Mouse (Mus musculus) liver, postnatal 0 days (tissue): ENCODE measurements around the gene Caskin1. TPM values are rescaled to one million over a fixed set of nuclear protein-coding genes. Genes with fewer than 3 reads are reported as not detected.
A peak's percentile ranks its signal among the peaks of the same experiment; 100 is the strongest.

Experiments
- ATAC-seq: fragments of 200-750 bp; cut with Nextera tagmentation; 2 replicates; pipeline ENCODE4 v1.8.0; 2017; ENCODE audit warnings: mild to moderate bottlenecking, moderate library complexity
- DNase-seq: peaks from one replicate; pipeline ENCODE4 v3.0.0-alpha.2; 2016
- H3K27ac ChIP-seq: fragments of 300-500 bp; sonication (generic); 2 replicates; pipeline ENCODE4 v1.5.1; 2014; ENCODE audit warnings: antibody characterized with exemption, moderate library complexity, mild to moderate bottlenecking, low read depth
- H3K27me3 ChIP-seq: fragments of 300-500 bp; sonication (generic); 2 replicates; pipeline ENCODE4 v1.6.1; 2014; ENCODE audit warnings: low read length, control low read depth, mixed read lengths; ENCODE audit not compliant: insufficient read depth
- H3K36me3 ChIP-seq: fragments of 300-500 bp; sonication (generic); replicated peaks from 2 replicates; pipeline ENCODE4 v1.6.1; 2014; ENCODE audit warnings: mild to moderate bottlenecking, control low read depth, low read length, moderate library complexity, mixed read lengths; ENCODE audit not compliant: insufficient read depth
- H3K4me1 ChIP-seq: fragments of 300-500 bp; sonication (generic); 2 replicates; pipeline ENCODE4 v1.6.1; 2014; ENCODE audit warnings: antibody characterized with exemption, mild to moderate bottlenecking, control low read depth; ENCODE audit not compliant: insufficient read depth
- H3K4me2 ChIP-seq: fragments of 300-500 bp; sonication (generic); 2 replicates; pipeline ENCODE4 v1.6.1; 2014; ENCODE audit warnings: low read depth, mild to moderate bottlenecking, low read length, moderate library complexity, mixed read lengths
- H3K4me3 ChIP-seq: fragments of 300-500 bp; sonication (generic); 2 replicates; pipeline ENCODE4 v1.5.1; 2014; ENCODE audit warnings: low read depth, low read length
- H3K9ac ChIP-seq: fragments of 300-500 bp; sonication (generic); replicated peaks from 2 replicates; pipeline ENCODE4 v1.6.1; 2014; ENCODE audit warnings: mild to moderate bottlenecking, moderate library complexity
- H3K9me3 ChIP-seq: fragments of 300-500 bp; sonication (generic); 2 replicates; pipeline ENCODE4 v1.6.1; 2016; ENCODE audit warnings: mild to moderate bottlenecking, control low read depth, low read length, mixed read lengths
- CTCF ChIP-seq: sonication (generic); IDR thresholded peaks from 2 replicates; pipeline ENCODE4 v1.5.1; 2016; ENCODE audit warnings: antibody characterized with exemption, low read depth
- EP300 ChIP-seq: IDR thresholded peaks from 2 replicates; pipeline ENCODE4 v1.6.1; 2016; ENCODE audit warnings: antibody characterized with exemption, low read depth, mild to moderate bottlenecking
- WGBS: fragments of 180-500 bp; shearing (Covaris S2); extraction: QIAGEN DNeasy Blood & Tissue Kit; methylation state at CpG from one replicate; pipeline ENCODE4 v1.1.7; 2014; ENCODE audit not compliant: insufficient replicate concordance; 5-methylcytosine and 5-hydroxymethylcytosine counted together
- polyA plus RNA-seq: library from polyadenylated mRNA; unstranded; fragments of >200 nt; fragmentation: Nextera tagmentation; extraction: Ambion mirVana; gene quantifications from 2 replicates; pipeline ENCODE4 v1.2.1, GENCODE M21; 2015

Caskin1 gene
- polyA plus RNA-seq: not detected in 2 replicates

- Histone ChIP-seq H3K9ac (peak within 1 kb of the TSS; percentile 1; the same call in 1 of the 2 replicates), H3K27ac (no peak within 1 kb of the TSS), H3K9me3 (no peaks in the 10 kb centered on the region), H3K27me3 (peaks cover 38% of the 10 kb centered on the region), H3K36me3 (no peaks in the 10 kb centered on the region), H3K4me3 (peak within 1 kb of the TSS; percentile 57), H3K4me1 (peaks cover 10% of the 10 kb centered on the region), H3K4me2 (peak within 1 kb of the TSS; percentile 81)
- ATAC-seq (peak; percentile 27; the same call in 1 of the 2 replicates), DNase-seq (no peak)
- 2% methylated on average over 39 of the region's 45 CpGs for WGBS
- TF ChIP-seq EP300 (no peak), CTCF (no peak)
These were observed at the start of gene Caskin1 for GRCm38 (mm10) chr17:24488186-24488661. Gene Caskin1, plus strand, starts transcription at chr17:24488601.

- H3K27ac ChIP-seq: no peak overlapping the region
- H3K36me3 ChIP-seq: peaks cover 48% of the 10 kb centered on the region
- DNase-seq (no peak), ATAC-seq (no peak)
- H3K4me1 ChIP-seq: no peaks in the 10 kb centered on the region
- H3K27me3 ChIP-seq: no peaks in the 10 kb centered on the region
- no peaks in the 10 kb centered on the region for H3K9me3 ChIP-seq
- 84% methylated on average over 8 of the region's 8 CpGs for WGBS
- H3K4me2 ChIP-seq: no peak overlapping the region
- TF ChIP-seq EP300: no peak
- no peak for TF ChIP-seq CTCF
- no peak overlapping the region for H3K4me3 ChIP-seq
- H3K9ac ChIP-seq: no peak overlapping the region
These were observed 48.0 kb upstream of the Caskin1 start for GRCm38 (mm10) chr17:24440377-24440776.

- H3K9ac ChIP-seq: no peak overlapping the region
- no peaks in the 10 kb centered on the region for H3K27me3 ChIP-seq
- H3K36me3 ChIP-seq: peaks cover 47% of the 10 kb centered on the region
- peak; percentile 57 for TF ChIP-seq CTCF
- TF ChIP-seq EP300: no peak
- no peaks in the 10 kb centered on the region for H3K4me1 ChIP-seq
- 65% methylated on average over 2 of the region's 2 CpGs for WGBS
- no peak overlapping the region for H3K4me3 ChIP-seq
- no peak overlapping the region for H3K27ac ChIP-seq
- no peak overlapping the region for H3K4me2 ChIP-seq
- no peaks in the 10 kb centered on the region for H3K9me3 ChIP-seq
- ATAC-seq (no peak), DNase-seq (no peak)
These were observed 47.3 kb upstream of the Caskin1 start for GRCm38 (mm10) chr17:24441148-24441547.

- Histone ChIP-seq H3K27me3 (no peaks in the 10 kb centered on the region), H3K9me3 (no peaks in the 10 kb centered on the region), H3K9ac (no peak overlapping the region), H3K4me3 (no peak overlapping the region), H3K27ac (no peak overlapping the region), H3K4me1 (no peaks in the 10 kb centered on the region), H3K4me2 (no peak overlapping the region), H3K36me3 (peaks cover 54% of the 10 kb centered on the region)
- ATAC-seq (no peak), DNase-seq (no peak)
- no peak for TF ChIP-seq CTCF
- 88% methylated on average over 14 of the region's 14 CpGs for WGBS
These were observed 46.3 kb upstream of the Caskin1 start for GRCm38 (mm10) chr17:24442107-24442506.

GRCm38 (mm10) chr17:24442632-24443155 lies 45.7 kb upstream of the Caskin1 start, which contains the start of gene Dnase1l2:
Gene Dnase1l2, minus strand, starts transcription at chr17:24443105.
- ATAC-seq: no peak
- TF ChIP-seq EP300 (no peak), CTCF (no peak)
- no peak within 1 kb of the TSS for H3K4me3 ChIP-seq
- DNase-seq: no peak
- H3K27ac ChIP-seq: no peak within 1 kb of the TSS
- no peaks in the 10 kb centered on the region for H3K27me3 ChIP-seq
- no peaks in the 10 kb centered on the region for H3K9me3 ChIP-seq
- H3K36me3 ChIP-seq: peaks cover 53% of the 10 kb centered on the region
- WGBS: 79% methylated on average over 7 of the region's 7 CpGs
- no peak within 1 kb of the TSS for H3K9ac ChIP-seq
- no peak within 1 kb of the TSS for H3K4me2 ChIP-seq
- no peaks in the 10 kb centered on the region for H3K4me1 ChIP-seq

GRCm38 (mm10) chr17:24443409-24443808 lies 45.0 kb upstream of the Caskin1 start:
- H3K4me1 ChIP-seq: no peaks in the 10 kb centered on the region
- ATAC-seq: no peak
- WGBS: 90% methylated on average over 4 of the region's 4 CpGs
- H3K36me3 ChIP-seq: peaks cover 54% of the 10 kb centered on the region
- H3K4me3 ChIP-seq: no peak overlapping the region
- no peak overlapping the region for H3K9ac ChIP-seq
- no peaks in the 10 kb centered on the region for H3K9me3 ChIP-seq
- no peak for TF ChIP-seq CTCF
- DNase-seq: no peak
- no peaks in the 10 kb centered on the region for H3K27me3 ChIP-seq
- H3K27ac ChIP-seq: no peak overlapping the region
- no peak overlapping the region for H3K4me2 ChIP-seq

GRCm38 (mm10) chr17:24446590-24446989 lies 41.8 kb upstream of the Caskin1 start:
- H3K27me3 ChIP-seq: no peaks in the 10 kb centered on the region
- ATAC-seq (no peak), DNase-seq (no peak)
- H3K9me3 ChIP-seq: no peaks in the 10 kb centered on the region
- H3K4me3 ChIP-seq: no peak overlapping the region
- H3K36me3 ChIP-seq: peaks cover 65% of the 10 kb centered on the region
- no peaks in the 10 kb centered on the region for H3K4me1 ChIP-seq
- 77% methylated on average over 8 of the region's 8 CpGs for WGBS
- H3K4me2 ChIP-seq: no peak overlapping the region
- no peak overlapping the region for H3K27ac ChIP-seq
- H3K9ac ChIP-seq: no peak overlapping the region
- TF ChIP-seq EP300: no peak
- TF ChIP-seq CTCF: no peak
